Mouse (Mus musculus): ENCODE data around the gene Crhr1.

Crhr1 gene

DNA sequence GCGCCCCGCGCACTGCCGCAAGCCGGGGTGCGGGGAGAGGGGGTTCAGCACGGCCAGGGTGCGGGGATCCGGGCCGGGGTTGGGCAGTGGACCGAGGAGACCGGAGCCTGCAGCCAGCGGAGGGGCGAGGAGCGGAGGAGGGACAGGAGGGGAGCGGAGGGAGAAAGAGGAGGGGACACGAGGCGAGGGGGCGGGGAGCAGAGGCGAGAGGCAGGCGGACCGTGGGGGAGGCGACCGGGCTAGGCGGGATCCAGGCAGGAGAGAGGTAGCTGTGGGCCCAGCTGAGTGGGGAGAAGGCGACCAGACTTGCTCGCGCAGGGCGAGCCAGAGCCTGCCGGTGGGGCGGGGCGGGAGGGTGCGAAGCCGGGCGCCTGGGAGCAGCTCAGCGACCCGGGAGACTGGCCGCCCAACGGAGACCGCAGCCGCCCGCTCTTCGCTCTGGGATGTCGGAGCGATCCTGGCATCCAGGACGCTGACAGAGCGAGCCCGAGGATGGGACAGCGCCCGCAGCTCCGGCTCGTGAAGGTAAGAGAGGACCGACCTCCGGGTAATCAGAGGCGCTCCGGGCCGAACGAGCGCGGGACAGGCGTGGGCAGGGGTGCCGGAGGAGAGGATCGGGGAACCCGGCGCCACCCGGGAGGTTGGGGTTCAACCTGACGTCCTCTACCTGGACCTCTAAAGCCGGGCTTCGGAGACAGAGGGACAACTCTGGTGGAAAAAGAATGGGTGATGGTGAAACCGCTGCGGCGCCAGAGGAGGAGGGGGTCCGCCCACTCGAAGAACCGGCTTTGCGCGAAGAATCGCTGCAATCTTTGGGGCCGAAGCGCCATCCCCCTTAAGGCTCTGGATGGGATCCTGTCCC, at the start of gene Crhr1:
Gene Crhr1, plus strand, starts transcription at position 276 of the 862 bp plus-strand sequence.
- DNase-seq (ENCODE audit: low read depth, low spot score): no peak

DNA sequence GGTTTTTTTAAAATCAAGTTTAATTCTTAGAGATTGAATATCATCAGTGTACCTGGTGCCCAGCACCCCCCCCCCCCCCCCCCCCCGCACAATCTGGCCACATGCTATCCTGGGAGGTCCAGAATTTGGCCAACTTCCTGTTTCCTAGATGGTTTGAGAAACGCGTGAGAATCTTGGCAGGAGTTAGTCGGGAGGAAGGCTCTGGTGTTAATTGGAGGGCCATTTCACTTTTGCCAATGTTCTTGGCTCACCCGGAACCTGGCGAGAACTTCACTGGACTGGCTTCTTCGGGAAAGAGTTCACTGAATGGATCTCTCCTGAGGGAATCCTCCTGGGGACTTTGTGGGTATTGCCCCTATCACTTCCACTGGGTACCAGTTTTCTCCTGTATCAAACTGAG, 49.4 kb upstream of the Crhr1 start:
- no peak for DNase-seq (ENCODE audit: low read depth, low spot score)

DNA sequence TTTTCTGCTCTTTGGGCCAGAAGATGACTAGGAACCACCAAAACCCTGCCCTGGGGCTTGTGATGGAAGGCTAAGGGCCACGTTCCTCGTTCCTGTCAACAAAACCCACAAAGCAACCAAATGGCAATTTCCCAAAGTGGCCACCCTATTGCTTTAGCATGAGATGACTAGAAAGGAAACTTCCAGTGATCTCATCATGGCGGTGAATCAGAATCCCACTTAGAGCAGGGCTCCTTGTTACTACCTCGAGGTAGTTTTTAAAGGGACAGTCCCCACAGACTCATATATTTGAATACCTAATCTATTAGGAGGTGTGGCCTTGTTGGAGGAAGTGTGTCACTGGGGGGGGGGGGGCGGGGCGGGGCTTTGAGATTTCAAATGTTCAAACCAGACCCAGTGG, 48.9 kb upstream of the Crhr1 start:
- no peak for DNase-seq (ENCODE audit: low read depth, low spot score)

DNA sequence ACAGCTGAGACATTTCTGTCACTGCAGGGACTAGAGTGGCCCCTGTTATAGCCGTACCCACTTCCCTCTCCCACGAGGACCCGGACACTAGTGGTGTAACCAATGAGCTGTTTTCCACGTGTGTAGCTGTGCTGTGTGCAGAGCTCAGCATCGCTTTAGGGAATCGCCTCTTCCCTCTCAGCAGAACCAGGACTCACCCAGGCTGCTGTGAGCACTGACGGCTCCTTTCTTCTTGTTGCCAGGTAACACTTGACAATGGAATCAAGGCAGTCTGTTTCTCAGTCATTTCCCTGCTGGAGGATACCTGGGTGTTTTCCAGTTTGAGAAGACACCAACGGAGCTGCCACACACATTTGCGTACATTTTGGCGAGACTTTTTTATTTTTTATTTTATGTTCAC, 44.1 kb upstream of the Crhr1 start:
- DNase-seq (ENCODE audit: low read depth, low spot score): no peak

DNA sequence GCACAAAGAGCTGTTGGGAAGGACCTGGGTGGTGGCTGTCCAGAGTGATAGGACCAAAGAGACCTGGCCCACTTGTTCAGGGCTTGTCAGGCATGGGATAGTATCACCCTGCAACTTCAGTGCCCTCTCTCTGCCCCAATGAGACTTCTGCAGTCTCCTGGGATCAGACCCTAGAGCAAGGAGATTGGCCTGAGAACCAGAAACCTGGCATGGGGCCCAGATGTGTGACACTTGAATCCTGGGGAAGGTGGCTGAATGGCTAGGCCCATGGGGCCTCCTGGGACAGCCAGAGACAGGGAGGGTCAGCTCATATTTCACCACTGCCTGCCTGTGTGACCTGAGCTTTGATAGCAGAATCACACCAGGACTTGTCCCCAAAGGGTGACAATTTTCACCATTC, 41.9 kb upstream of the Crhr1 start:
- DNase-seq (ENCODE audit: low read depth, low spot score): no peak

DNA sequence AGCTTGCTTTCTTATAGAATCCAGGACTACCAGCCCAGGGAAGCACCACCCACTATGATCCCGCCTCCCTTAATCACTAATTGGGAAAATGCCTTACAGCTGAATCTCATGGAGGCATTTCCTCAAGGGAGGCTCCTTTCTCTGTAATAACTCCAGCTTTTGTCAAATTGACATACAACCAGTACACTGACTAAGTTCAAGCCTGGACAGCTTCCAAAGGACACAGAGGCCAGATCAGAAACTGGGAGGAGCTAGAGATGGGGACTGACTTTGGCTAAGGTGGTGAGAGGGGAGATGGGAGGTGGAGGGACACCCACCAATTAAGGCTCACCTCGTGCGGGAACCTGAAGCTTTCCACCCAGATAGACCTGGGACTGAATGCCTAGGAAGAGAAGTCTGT, 37.5 kb upstream of the Crhr1 start:
- DNase-seq (ENCODE audit: low read depth, low spot score): no peak

DNA sequence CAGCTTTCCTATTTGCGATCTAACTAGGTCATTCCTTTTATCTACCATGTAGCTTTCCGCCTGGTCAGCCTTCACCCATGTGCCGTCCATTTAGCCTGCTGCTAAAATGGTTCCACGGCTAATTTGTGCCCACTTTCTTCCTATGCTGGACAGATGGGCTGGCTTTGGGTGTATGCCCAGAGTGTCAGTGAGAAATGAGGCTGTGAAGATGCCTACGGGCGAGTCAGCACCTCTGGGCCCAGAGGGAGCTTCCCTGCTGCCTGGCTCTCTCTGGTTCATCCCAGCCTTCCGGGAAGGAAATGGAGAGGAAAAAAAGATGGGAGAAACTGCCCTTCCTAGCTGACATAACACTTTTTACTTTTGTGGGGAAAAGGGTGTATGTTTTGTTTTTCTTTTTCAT, 36.1 kb upstream of the Crhr1 start:
- DNase-seq (ENCODE audit: low read depth, low spot score): no peak

DNA sequence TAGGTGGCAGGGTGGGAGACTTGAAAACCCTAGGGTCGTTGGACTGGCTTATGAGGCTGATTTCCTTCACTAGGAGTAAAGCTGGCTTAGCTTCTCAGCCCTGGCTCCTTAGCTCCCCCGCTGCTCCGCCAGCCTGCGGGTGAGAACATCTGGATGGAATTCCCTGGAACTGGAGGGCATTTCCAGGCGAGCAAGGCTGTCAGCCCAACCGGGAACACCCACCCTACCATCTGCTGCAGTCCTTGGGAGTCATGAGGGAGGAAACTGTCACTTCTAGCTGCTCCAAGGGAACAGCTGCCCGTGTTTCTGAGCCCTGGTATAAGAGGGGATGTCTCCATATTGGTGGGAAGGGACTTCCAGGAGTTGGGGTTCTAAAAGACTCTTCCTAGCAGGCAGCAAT, 33.1 kb upstream of the Crhr1 start:
- DNase-seq (ENCODE audit: low read depth, low spot score): no peak

DNA sequence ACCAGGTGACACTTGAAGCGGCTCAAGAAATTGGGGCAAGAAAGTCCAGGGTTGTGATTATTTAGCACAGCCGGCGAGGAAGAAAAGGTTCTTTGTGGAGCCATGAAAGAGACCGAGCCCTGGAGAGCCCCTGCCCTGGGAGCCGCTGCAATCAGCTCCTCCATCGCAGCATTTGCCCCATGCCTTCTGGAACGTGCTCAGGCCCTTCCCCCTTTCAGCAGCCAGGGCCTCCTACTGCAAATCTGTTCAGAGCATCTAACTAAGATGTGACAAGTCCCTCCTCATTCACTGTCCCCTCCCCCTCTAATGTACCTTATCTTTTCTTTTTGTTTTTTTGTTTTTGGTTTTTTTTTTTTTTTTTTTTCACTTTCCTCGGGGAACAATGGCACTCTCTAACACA, 30.0 kb upstream of the Crhr1 start:
- DNase-seq (ENCODE audit: low read depth, low spot score): no peak

DNA sequence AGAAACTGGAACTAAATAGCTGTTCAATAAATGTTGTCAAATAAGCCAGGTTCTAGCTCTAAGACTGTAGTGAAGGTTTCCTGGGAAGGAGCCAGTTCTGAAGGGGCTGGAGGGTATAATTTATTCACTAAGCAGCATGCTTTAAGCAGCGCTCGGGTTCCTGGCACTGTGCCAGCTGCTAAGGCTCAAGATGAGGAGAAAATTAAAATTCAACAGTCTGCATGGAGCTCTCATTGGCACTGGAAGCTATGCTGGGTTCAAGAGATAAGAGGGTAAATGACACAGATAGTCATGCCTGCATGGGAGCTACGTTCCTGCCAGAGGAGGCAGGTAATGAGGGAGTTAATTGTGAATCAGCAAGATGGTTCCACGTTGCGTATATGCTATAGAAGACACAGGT, 26.3 kb upstream of the Crhr1 start:
- peak; percentile 82 for DNase-seq (ENCODE audit: low read depth, low spot score)

DNA sequence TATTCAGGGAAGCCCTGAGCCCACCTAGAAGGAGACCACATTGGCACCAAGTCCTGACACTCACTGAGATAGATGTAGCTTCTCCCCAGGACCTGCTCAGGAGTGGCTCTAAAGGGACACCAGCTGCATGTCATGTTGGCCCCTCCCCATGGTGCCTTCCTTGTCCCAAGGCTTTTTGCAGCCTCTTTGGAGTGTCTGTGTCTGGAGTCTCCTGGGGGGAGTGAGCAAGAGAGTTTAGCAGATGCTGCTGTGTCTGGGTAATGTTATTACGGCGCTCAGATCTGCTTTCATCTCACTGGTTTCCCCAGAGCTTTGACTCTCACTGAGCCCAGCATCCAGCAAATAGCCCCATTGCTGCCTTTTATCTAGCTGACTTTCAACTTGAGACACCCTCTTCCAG, 25.7 kb upstream of the Crhr1 start:
- DNase-seq (ENCODE audit: low read depth, low spot score): no peak

DNA sequence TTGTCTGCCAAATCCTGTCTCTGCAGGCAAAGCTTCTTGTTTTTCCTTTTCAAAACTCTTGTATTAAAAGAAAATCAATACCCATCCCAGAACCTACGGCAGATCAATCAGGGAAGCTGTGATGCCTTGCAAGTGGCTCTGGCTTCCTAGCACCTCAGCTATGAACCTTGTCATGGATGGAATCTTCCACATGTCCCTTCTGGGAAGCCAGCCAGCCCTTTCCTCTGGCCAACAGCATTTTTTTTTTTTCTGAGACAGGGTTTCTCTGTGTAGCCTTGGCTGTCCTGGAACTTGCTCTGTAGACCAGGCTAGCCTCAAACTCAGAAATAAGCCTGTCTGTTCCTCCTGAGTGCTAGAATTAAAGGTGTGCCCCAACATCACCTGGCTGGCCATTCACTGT, 22.3 kb upstream of the Crhr1 start:
- DNase-seq (ENCODE audit: low read depth, low spot score): no peak

DNA sequence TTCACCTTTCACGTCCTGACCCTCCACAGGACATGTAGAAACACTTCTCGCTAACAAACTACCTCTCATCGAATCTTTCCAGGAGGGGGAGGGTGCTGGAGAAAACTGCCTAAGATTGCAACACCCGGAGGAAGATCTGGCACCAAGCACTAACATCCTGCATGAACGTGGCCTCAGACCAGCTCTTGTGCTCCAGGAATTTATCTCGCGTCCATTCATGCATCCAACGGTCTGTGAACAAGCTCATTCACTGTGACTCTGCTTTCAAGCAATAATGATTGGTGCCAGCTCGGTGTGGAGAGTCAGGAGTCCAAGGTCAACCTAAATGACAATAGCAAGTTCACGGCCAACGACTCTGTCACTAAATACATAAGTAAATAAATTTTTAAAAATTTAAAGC, 20.8 kb upstream of the Crhr1 start:
- DNase-seq (ENCODE audit: low read depth, low spot score): no peak

DNA sequence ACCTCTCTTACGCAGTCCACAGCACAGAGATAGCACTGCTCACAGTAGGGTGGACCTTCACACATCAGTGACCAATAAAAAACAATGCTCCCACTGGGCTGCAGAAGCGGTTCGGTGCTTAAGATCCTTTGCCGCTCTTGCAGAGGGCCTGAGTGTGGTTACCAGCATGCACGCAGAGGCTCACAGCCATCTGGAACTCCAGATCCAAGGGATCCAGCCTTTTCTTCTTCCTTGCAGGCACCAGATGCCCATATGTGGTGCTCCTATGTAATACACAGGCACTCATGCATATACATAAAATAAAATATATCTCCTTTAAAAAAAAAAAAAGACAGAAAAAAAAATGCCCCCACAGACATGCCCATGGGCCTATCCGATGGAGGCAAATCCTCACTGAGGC, 19.0 kb upstream of the Crhr1 start:
- DNase-seq (ENCODE audit: low read depth, low spot score): no peak

DNA sequence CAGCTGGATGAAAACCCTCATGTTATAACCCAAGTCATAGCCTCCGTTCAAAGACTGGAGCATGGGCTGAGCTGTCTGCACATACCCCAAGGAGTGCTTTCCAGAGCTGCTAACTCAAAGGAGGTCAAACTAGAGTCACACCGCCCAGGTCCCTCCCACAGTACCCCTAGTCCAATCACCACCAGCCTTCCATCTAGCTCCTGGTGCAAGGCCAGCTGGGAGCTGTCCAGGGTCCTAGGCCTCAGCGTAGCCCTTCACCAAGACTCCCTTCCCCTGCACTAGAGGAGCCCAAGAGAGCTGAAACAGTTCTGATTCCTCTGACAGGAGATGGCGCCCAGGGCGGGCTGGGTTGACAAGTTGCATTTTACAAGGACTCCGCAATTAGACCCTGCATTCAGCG, 18.0 kb upstream of the Crhr1 start:
- DNase-seq (ENCODE audit: low read depth, low spot score): peak; percentile 30

DNA sequence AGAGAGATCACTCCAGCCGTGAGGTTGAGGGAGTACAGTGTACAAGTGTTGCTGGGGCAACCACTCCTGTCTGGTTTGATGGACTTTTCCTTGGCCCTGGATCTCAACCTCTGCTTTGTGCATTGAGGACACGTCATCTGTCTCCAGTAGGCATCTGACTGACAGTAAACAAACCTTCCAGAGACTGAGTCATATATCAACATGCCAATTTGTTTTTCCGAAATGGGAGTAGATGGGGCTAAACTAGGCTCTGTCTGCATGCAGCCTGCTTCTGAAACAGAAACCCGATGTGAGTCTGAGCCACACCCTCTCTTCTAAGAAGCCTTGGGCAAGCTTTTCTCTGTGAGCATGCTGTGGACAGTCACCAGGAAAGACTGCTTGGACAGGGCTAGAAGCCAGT, 14.3 kb upstream of the Crhr1 start:
- no peak for DNase-seq (ENCODE audit: low read depth, low spot score)

DNA sequence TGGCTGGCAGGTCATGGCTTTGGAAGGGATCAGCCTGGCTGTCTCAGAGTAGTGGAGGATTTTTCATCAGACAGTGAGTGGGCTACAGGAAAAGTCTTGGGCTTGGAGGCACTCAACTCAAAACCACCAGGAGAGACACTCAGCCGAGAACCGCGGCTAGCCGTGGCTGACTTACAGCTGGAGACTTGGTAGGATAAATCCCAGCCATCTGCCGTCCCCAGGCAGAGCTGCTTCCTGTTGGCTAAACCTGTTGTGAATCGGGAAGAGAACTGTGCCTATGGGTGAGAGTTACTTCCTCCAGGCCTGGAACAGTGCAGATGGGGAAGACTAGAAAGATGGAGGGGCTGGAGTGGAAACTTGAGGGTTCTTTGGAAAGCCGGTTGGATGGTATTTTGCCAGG, 9.7 kb upstream of the Crhr1 start:
- no peak for DNase-seq (ENCODE audit: low read depth, low spot score)

DNA sequence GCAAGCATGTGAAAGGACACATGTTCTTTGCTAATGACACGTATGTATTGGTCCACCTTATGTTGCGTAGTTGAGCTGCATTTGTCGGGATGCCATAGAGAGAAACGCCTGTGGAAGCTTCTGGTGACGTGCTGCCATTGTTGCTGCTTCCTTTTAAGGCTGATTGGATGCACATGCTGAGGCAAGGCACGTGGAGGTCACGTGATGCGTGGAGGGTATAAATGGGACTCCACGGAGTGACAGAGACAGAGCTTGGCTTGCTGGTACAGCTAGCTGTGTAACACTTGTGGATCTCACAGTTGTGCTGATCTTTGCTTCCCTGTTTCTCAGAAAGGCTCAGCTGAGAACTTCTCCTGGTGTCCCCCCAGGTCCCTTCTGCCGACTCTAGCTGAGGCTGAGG, 9.2 kb upstream of the Crhr1 start:
- DNase-seq (ENCODE audit: low read depth, low spot score): no peak

DNA sequence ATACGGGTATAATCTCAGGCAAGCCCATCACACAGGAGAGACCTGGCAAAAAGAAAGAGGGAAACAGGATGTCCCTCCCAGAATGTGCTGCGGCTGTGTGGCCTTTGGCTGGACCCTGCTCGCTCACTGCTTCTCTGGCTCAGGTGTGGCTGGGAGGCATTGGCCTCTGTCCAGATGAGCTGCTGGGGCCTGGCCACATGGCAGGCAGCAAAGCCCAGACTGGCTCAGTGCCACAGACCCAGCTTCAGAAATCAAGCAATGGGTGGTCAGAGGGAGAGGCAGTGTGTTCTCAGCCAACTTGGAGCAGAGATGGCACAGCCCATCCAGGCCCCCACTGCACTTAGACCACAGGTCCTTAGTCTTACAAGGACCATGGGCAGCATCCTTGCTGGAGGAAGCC, 8.1 kb upstream of the Crhr1 start:
- DNase-seq (ENCODE audit: low read depth, low spot score): no peak

DNA sequence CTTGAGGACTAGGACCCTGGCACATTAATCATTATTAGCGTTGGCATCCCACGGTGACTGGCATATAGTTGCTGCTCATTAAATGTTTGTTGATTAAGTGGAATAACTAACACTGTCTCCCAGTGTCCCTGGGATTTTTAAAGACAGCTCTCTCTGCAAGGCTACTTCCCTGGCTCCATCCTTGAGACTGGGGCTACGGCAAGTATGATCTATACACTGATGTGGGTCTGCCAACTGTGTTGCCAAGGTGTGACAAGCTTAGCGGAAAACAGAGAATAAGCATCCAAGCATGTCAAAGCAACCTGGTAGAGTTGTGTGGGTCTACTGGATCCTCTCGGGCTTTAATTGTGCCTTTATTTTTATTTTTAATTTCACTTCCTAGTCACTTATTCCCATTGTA, 3.2 kb upstream of the Crhr1 start:
- DNase-seq (ENCODE audit: low read depth, low spot score): no peak

DNA sequence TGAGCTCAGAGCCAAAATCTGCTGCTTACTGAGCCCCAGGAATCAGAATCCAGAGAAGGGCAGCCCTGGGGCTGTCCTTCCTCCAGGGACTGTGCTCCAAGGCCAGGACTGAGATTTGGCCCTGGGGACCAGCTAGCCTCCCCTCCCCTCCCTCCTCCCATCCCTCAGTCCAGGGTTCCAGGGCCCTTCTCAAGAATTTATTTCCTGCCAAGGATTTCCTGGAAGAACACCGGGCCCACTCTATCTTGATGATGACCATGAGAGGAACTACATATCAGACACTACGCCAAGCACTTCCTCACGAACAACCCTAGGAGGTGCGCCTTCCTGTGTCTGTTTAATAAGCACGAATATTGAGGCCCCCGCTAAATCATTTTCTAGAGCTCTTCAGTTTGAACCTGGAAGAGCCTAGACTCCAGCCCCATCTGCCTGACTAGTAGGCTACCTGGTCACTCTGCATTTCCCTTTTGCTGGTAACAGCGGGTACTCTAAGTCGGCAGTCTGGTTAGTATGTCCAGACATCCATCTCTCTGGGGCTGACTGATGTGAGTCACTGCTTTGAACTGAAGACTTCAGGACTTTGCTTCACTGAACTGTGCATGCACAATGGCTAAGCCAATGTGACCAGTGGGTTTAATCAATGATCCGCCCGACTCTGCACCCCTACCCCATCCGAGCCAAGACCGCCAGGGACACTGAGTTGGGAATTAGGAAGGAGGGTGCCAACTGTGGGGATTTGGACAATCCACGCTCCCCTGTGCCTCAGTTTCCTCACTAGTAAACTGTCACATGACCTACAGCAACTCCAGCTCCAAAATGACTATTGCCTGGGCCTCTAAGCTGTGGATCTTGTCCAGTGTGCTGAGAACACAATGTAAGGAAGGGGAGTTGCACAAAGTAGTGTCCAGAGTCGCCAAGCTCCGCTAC, 1.7 kb upstream of the Crhr1 start:
- DNase-seq (ENCODE audit: low read depth, low spot score): no peak

DNA sequence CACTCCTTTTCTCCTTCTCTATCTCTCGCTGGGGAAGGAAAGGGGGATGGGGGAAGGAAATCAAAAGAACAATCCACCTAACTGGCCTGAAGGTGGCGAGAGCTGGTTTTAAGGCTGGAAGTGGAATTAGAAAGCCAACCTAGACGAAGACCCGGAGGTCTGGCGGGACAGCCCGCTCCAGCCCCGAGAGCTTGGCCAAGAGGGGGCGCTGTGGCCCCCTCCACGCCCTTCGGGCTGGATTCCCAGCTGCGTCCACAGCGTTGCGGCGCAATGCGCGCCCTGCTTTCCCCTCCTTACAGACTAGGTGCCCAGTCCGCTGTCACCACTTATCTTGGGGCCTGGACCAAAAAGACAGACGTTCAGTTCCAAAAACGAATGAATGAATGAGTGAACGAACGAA, 899 bp upstream of the Crhr1 start:
- no peak for DNase-seq (ENCODE audit: low read depth, low spot score)

DNA sequence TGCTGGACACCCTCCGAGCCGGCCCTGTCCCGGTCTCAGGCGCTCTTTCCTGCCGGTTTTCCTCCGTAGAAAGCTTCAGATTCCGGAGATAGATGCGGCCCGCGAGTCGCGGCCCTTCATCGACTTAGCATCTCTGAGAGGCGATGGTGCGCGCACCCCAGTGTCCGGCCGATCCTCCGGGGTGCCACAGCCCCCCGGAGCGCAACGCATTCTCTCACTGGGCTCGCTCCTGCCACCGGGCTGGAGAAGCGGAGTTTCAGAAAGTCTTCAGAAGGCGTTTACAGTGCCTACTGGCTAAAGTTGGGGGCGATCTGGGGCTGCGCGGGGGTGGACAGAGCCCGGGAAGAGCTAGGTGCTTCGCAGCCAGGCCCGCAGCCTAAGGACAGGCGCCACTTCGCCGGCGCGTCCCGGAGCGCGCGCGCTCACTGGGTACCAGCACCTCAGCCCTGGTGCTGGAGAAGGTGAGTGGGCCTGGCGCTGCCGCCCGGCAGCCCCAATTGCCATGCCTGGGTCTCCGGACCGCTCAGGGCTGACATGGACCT, 858 bp downstream of the Crhr1 start:
- DNase-seq (ENCODE audit: low read depth, low spot score): no peak

All from brain, embryonic 18.5 days (tissue).